Mouse (Mus musculus): Measurements from ENCODE around the gene Tmem266.

Tmem266 gene

GRCm38 (mm10) chr9:55326515-55327233 lies at the start of gene Tmem266, which contains the start of gene Nrg4:
Tmem266 (plus strand) TSS chr9:55326913.
Nrg4 (minus strand) TSS chr9:55326844.
- peak; percentile 89 for DNase-seq (ENCODE audit: inconsistent ontology term)

DNA sequence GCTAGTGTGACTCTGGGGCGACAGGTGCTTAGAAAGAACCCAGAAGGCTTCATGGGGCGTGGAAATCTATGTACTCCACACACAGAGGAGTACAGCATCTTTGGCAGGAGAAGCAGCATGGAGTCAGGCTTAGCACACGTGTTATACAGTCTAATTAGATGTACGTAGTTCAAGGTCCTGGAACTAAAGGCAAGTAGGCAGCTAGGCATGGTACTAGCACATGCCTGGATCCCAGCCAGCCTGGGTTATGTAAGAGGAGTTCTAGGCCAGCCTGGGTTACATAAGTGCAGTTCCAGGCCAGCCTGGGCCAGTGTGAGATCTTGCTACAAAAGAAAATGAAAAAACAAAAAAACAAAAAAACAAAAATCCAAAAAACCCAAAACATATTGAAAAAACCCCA lies 49.2 kb upstream of the Tmem266 start:
- DNase-seq (ENCODE audit: inconsistent ontology term), result no peak

DNA sequence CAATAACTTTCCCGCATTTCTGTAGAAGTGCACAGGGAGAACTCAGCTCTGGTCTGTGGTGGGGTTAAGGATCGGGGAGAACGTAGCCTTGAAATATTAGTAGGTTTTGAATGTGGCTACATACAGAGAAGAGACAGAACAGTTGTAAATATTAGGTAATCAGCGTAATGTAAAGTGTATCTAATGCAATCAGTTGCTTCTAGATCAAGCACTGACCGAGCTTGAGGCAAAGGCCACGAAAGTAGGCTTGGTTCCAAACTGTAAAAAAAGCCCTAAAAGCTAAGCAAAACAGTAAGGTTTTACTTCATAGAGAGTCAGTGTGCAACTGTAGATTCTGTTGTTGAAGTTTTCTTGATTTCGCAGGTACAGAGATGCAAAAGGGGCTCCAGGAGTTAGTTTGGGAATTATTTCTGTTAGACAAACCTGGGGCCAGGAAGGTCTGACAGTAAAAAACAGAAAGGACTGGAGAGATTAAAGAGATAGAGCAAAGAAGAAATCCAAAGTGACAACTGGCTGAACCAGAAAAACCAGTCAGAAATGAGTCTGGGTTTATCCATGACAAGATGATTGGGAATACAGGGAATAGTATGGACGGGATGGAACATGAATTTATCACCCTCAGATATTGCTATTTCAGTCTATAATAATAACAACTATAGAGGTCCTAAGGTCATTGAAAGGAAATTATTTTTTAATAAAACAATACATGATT lies 47.4 kb upstream of the Tmem266 start:
- no peak for DNase-seq (ENCODE audit: inconsistent ontology term)

GRCm38 (mm10) chr9:55283516-55283915 lies 43.2 kb upstream of the Tmem266 start:
- DNase-seq (ENCODE audit: inconsistent ontology term), result no peak

- no peak for DNase-seq (ENCODE audit: inconsistent ontology term)
Measured at GRCm38 (mm10) chr9:55285197-55285596, 41.5 kb upstream of the Tmem266 start.

- no peak for DNase-seq (ENCODE audit: inconsistent ontology term)
Measured at GRCm38 (mm10) chr9:55289475-55290198, 37.1 kb upstream of the Tmem266 start.

- no peak for DNase-seq (ENCODE audit: inconsistent ontology term)
Measured at GRCm38 (mm10) chr9:55291966-55292365, 34.7 kb upstream of the Tmem266 start.

DNA sequence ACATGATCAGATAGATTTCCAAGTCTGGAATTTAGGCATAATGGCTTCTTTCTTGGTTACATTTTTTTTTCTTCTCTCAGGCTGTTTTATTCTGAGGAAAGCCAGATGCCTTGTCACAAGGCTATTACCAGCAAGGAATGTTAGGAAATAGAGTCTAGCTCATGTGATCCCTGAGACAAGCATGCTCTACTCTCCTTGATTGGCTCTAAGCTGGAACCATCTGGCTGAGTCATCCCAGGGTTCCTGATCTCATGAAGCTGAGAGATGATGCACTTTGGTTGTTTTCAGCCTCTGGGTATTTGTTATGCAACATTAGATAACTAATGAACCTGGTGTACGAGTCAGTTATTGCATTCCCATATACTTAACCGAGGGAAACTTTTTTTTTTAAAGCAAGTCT lies 30.5 kb upstream of the Tmem266 start:
- peak; percentile 57 for DNase-seq (ENCODE audit: inconsistent ontology term)

DNA sequence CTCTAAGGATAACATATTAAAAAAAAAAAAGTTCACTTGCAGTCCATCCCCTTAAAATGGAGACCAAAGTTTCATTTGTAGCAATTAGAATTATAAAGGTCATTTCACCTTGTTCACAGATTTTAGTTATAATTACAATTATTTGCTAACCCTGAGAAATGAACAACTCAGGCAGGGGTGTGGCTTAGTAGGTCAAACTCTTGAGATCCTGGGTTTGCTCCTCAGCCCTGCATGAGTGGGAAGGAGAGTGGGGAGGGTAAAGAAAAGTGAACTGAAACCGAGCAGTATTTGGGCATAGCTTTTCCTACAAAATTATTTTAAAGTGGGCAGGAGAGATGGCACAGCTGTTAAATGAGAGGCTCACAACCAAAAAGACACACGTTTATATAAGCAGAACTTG lies 19.6 kb upstream of the Tmem266 start:
- no peak for DNase-seq (ENCODE audit: inconsistent ontology term)

DNA sequence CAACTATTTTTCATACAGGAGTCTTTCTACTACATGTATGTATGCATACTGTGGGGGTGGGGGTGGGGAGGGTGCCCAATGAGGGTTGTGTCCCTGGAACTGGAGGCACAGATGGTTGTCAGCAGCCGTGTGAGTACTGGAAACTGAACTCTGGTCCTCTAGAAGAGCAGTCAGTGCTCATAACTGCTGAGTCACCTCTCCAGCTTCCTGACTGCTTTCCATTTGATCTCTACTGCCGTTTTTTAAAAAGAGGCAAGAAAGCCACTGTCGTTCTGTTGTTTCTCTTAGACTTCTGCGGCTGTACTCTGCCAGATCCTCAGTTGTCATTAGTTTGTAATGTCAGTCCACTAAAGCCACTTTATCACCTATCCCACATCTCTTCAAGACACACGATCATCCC lies 19.2 kb upstream of the Tmem266 start:
- no peak for DNase-seq (ENCODE audit: inconsistent ontology term)

- no peak for DNase-seq (ENCODE audit: inconsistent ontology term)
Measured at GRCm38 (mm10) chr9:55308455-55308854, 18.3 kb upstream of the Tmem266 start.

DNA sequence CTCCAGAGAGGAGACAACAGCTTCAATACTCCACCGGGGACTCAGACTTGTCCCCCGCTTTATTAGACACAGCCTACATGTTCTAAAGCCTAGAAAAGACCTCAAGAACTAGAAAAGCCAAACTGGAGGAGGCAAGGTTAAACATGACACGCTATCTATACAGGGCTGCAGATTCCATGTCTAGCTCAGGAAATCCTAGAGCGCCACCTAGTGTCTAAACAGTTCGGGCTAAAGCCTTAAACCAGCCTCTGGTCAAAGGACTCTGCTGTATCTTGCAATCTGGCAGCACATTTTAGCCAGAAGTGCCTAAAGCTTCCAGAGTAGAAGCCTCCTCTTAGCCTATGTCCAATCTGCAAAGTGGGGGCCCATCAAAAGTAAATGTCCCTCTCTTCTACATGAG lies 15.2 kb upstream of the Tmem266 start:
- DNase-seq (ENCODE audit: inconsistent ontology term), result peak; percentile 61

- DNase-seq (ENCODE audit: inconsistent ontology term), result no peak
Measured at GRCm38 (mm10) chr9:55313619-55314261, 13.0 kb upstream of the Tmem266 start.

- no peak for DNase-seq (ENCODE audit: inconsistent ontology term)
Measured at GRCm38 (mm10) chr9:55322641-55323040, 4.1 kb upstream of the Tmem266 start.

- DNase-seq (ENCODE audit: inconsistent ontology term), result no peak
Measured at GRCm38 (mm10) chr9:55324085-55324484, 2.6 kb upstream of the Tmem266 start.

- no peak for DNase-seq (ENCODE audit: inconsistent ontology term)
Measured at GRCm38 (mm10) chr9:55324516-55324915, 2.2 kb upstream of the Tmem266 start.

GRCm38 (mm10) chr9:55325061-55325460 lies 1.7 kb upstream of the Tmem266 start:
- no peak for DNase-seq (ENCODE audit: inconsistent ontology term)

DNA sequence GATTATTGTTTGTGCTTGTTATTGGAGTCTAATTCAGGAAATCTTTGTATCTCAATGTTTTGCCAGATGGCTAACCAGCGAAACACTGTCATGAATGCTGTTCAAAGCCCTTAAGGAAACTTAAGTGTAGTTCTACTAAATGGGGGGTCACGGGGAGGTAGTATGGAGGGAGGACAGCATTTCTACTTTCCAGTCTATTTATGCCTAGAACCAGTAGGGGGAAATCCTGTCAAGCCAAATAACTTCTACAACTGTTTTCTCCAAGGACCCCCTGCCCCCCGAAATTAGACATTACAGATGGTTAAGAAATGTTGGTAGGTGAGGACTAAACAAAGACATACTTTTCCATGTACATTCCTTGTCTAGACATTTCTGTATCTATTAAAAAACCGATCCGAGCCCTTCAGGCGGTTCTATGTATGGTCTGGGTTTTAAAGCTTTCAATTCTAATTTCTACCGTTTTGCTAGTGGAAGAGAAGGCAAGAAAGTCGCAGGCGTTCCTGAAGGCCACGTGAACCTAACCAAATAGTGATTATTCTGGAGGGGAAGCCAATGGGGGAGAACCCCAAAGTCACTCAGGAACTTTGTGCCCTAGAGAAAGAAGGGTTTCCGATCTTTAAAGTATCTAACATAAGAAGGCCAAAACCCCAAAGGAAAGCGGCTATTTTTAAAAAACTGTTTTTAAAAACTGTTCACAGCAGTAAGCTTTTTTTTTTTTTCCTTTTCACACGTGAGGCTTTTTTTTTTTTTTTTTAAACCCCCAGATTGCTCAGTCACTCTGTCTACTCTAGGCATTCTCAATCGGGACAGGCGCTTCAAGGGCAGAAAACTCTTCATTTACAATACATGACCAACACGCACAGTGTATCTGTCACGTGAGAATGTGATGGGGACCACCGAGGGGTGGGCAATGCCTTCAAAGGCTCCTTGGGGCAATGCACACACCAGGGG lies 874 bp upstream of the Tmem266 start:
- DNase-seq (ENCODE audit: inconsistent ontology term), result peak; percentile 24

DNA sequence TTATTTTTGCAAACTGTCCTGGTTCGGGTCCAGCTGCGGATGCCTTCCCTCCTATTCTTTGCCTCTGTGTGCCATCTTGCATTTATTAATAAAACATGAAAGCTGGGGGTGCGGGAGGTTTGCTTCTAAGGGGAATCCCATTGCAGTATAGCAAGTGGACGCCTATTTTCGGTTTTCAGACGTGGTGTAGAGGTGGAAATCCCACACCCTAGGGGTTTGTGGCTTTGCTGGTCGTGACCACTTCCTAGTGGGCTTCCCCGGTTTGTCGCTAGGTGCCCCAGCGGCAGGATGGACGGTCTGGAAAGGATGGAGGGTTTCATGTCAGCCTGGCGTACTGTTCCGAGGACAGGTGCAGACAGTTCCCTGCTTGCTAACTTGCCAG lies 512 bp downstream of the Tmem266 start:
- peak; percentile 52 for DNase-seq (ENCODE audit: inconsistent ontology term)

DNA sequence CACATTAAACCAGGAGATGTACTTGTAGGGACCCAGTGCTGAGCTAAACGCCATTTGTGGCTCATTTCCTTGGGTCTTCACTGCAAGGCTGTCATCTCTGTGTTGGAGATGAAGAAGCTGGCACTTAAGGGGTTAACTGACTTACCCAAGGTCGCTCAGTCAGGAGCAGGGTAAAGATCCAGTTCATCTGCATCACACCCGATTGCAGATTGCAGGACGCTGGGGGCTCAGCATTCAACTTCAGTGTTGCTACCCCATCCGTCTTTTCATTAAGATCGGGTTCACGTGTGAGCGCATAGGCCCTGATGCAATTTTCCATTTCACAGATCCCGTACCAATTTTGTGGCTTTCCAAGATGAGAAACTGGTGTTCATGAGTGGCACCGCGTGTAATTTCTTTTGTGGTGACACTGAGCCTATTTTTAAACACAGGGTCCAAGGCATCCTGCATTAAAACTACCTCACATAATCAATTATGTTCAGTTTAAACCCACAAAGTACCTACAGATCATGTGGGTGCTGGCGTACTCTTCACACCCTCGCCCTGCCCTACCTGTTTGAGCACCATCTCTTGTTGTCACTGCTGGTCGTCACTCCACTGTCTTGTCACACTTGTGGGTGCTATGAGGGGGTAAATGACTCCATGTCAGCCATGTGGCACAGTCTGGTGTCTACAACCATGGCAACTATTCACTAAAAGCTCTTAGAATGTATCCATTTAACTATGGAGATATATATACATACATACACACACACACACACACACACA lies 1.6 kb downstream of the Tmem266 start:
- DNase-seq (ENCODE audit: inconsistent ontology term), result no peak

All from Muller cell, postnatal 12 days (primary cell).